Mouse (Mus musculus): ENCODE results near the gene Ceacam19.
A peak's percentile ranks its signal among the peaks of the same experiment; 100 is the strongest.

The Ceacam19 gene

GRCm38 (mm10) chr7:19880754-19881153 is 7.0 kb downstream of the Ceacam19 start:
- DNase-seq (ENCODE audit: low spot score in 2 of 2) = no peak

DNA sequence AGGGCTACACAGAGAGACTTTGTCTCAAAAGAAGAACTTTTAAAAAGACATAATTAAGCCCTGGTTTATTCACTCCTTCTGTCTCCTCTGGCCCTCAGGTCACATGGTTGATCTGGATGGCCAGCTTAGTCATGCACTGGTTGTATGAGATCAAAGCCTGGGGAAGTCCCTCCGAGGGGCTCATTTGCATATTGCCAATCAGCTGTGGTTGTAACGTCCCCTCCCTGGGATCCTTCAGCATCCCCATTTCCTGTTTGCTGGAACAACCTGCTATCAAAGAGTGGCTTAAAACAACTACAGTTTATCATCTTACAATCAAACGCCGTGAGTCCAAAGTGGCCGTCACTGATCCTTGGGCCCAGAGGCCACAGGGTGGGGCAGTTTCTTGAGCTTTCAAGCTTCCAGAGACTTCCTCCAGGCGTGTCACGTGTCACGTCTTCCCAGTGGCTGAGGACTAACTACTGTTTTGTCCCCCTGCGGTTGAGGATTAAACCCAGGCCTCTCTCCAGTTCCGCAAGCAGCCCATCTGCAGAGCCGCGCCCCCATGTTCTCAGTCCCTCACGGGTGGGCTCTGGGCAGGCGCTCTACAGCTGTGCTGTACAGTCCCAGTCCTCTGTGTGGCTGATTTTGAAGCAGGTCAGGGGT is 10.9 kb downstream of the Ceacam19 start:
- DNase-seq (ENCODE audit: low spot score in 2 of 2) = no peak

- DNase-seq (ENCODE audit: low spot score in 2 of 2) = no peak
Measured at GRCm38 (mm10) chr7:19875948-19876682, 11.7 kb downstream of the Ceacam19 start.

DNA sequence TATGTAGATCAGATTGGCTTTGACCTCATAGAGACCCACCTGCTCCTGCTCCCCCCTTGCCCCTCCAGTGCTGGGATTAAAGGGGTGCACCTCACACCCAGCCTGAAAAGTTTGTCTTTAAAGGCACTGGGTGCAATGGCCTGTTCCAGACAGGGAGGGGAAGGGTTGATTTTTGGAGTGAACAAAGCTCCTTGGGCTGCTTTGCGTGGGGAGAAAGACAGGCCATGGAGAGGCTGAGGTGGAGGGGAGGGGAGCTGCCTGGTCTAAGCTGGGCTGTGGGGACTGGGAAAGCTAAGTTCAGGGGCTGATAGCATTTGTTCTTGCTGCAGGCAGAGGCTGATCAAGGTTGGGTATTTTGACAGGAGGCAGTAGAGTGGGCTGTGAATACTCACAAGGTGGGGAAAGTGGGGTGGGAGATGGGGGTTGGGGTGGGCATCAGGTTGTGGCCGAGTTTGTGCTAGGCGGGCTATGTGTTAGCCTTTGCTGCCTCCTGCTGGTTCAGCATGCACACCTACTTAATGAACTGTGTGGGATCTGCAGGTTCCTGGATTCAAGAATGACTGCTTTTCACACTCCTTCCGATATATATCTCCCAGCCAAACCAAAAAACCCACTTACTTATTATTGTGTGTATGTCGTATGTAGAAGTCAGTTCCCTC is 15.7 kb downstream of the Ceacam19 start:
- DNase-seq (ENCODE audit: low spot score in 2 of 2) = no peak

DNA sequence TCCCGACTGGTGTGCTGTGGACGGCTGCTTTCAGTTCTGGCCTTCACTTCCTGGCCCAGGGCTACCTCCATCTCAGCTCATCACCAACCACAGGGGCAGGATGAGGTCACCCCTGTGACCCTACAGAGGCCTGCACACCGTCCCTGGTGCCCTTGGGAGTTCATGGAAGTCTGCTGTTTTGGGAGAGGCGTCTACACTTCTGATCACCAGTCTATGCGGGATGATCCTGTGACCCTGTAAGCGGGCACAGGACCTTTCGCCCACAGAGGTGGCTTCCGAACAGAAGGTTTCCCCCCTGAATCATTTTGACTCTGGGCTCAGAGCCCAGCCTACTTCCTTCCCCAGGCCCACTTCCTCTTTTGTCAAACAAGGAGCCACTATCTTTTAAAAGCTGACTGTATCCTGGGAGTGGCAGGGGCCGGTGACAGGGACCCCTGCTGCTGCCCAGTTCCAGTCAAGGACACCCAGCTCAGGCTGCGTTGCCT is 16.6 kb downstream of the Ceacam19 start:
- no peak for DNase-seq (ENCODE audit: low spot score in 2 of 2)

DNA sequence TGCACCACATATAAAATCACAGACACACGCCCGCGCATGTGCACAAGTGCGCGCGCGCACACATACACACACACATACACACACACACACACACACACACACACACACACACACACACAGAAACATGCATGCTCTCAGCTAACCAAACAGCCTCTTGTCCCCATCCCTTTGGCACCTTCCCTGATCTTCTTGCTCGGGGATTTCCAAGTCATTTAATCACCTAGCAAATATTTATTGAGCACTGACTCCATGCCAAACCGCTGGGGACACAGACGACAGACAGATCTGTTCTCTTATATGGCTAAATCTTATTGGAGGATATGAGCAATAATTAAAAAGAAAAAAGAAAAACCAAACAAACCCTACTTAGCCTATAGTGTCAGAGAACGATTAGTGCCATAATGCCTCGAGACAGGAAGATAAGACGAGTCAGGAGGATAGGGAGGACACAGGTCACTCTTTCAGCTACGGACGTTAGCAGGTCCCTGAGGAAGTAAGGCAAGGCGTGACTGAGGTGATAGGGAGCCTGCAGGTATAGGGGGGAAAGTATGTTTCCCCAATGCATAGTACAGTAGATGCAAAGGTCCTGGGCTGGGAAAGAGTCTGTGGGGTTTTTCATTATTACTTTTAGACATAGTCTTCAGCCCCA is 19.9 kb downstream of the Ceacam19 start:
- no peak for DNase-seq (ENCODE audit: low spot score in 2 of 2)

GRCm38 (mm10) chr7:19866490-19866889 is 21.3 kb downstream of the Ceacam19 start:
- no peak for DNase-seq (ENCODE audit: low spot score in 2 of 2)

GRCm38 (mm10) chr7:19865246-19866036 is 22.3 kb downstream of the Ceacam19 start:
- DNase-seq (ENCODE audit: low spot score in 2 of 2) = no peak

DNA sequence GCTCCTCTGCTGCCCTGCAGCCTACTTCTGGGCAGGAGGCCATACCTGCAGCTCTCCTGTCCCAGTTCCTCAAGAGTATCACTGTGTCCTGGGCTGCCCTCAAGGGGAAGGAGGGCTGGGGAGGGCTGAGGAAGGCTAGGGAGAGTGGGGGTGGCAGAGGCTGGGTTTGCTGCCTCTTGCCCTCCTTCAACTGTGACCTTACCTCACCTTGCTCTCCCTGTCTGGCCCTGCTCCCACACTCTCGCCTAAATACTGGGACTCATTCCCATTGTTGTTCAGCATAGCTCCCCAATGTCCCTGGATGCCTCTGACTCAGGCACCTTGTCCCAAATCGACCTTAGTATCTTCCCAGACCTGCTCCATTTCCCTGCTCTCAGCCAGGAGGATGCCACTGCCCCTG is 23.5 kb downstream of the Ceacam19 start:
- DNase-seq (ENCODE audit: low spot score in 2 of 2) = no peak

DNA sequence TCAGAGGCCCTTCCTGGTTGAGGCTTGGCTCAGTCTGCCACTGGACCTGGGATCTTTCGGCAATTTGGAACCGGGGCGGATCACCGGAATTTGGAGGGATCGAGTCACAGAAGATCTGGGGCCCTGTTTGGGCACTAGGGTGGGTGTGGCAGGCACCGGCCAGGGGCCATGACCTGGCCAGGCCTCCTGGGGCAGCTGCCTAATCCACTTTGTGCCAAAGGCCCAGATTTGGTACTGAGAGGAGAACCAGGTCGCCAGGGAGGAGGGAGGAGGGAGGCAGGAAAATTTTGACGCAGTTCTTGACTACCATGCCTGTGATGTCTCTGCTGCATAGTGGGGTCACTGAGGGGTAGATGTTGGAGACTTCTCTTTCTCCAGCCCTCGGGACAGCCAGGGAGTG is 26.6 kb downstream of the Ceacam19 start, which contains the start of gene Ceacam16:
Gene Ceacam16 (minus strand): TSS at position 101 of the 400 bp plus-strand sequence.
- DNase-seq (ENCODE audit: low spot score in 2 of 2) = no peak

GRCm38 (mm10) chr7:19859740-19860139 is 28.0 kb downstream of the Ceacam19 start:
- DNase-seq (ENCODE audit: low spot score in 2 of 2) = no peak

DNA sequence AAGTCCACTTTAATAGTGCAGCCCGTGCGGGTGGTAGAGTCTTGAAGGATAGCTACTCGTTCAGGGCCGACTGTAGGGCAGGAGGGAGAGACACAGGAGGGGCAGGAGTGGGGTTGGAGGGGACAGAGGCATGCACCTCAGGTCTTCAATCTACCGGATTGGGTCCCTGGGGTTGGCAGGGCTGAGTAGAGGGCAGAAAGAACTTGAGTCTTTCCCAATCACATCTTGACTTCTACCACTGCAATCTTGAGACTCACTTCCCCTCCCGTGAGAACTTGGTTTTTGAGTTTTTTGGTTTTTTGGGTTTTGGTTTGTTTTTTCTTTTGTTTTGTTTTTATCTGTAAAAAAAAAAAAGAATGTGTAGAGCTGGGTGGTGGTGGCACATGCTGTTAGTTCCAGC is 31.5 kb downstream of the Ceacam19 start:
- no peak for DNase-seq (ENCODE audit: low spot score in 2 of 2)

- no peak for DNase-seq (ENCODE audit: low spot score in 2 of 2)
Measured at GRCm38 (mm10) chr7:19855663-19856062, 32.1 kb downstream of the Ceacam19 start.

DNA sequence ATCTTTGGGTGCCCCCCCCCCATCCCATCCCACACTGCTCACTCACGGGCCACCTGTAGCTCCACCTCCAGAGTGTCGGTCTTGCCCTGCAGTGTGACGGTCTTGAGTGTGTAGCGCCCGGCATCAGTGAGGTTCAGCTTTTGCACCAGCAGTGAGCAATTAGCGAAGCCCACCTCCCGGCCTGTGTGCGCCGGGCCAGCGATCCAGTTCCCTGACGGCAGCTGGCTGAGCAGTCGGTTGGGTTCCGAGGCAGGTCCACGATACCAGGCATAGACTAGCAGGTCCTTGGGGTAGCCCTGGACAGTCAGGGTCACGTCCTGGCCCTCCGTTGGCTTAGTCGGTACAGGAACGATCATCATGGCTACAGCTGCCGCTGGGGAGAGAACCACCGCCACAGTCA is 34.2 kb downstream of the Ceacam19 start:
- no peak for DNase-seq (ENCODE audit: low spot score in 2 of 2)

DNA sequence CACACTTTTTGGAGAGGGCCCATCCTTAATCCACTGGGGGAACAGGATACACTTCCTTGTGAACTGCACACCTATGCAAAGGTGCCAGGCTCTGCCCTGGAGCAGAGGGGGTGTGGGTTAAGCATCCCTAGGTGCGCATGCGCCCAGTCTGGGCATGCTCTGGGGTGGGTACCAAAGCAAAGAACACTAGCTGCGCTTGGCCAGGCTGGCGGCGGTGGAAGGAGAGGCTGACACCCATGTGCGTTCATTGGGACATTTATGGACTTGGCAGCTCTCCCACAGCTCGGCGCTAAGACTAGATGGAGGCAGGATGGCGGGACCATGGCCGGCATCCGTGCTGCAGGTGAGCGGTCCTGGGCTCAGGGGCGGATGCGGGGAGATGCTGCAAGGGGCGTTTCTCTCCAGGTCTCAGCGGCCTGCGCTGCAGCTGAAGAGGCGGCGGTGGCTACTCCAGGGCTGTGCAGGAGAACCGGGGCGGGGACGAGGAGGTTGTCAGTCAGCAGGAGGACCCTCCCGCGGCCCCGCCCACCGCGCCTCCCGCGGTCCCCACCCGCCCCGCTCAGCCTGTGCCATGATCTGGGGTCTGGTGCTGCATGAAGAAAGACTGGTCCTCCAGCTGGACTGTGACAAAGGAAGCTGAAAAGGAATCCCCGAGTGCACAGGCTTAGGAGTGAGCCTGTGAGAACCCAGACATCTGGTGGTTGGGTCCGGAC is 35.8 kb downstream of the Ceacam19 start, which contains the start of gene Gm19345:
Gene Gm19345 (plus strand): TSS at position 146 of the 713 bp plus-strand sequence.
- DNase-seq (ENCODE audit: low spot score in 2 of 2) = no peak

DNA sequence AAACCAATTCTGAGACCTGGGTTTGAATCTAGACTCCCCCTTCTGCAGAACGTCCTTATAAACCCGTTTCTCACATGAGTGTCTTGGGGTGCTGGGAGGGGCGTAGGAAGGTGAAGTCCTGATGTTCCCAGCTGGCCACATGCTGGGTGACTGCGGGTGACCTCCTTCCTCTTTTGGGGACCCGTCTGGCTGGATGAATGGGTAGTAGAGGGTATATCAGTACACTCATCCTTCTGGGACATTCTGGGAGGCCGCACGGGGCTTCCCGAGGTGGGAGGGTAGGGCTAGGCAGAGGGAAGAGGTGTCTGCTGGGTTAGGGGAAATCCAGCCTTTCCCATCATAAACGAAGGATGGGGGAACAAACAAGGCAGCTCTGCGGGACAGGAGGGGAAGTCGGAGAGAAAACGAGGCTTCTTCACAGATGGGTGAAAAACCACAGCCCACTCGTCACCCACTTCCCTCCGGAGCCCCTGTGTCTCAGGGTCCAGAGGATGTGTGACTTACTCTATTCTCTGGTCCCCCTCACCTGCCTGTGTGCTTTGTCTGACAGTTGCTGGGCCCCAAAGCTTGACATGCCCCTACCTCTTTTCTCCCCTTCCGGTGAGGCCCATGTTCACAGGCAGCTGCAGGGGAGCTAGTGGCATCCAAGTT is 43.1 kb downstream of the Ceacam19 start:
- DNase-seq (ENCODE audit: low spot score in 2 of 2) = no peak

DNA sequence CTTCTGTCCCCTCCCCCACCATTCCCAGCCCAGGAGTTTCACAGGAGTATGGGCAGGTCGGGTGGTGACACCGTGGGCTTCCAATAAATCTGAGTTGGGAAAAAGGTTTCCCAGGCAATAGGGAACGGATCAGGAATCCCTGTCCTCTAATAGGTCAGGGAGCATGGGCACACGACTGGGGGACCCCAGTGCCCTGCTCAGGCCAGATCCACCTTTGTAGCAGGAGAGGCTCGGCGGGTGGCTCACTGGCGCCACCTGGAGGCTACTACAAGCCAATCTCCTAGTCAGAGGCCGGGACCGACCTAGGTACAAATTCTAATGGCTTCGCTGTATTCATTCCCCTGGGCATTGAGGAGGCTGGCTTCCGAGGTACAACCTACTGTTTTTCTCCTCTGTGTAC is 44.2 kb downstream of the Ceacam19 start:
- DNase-seq (ENCODE audit: low spot score in 2 of 2) = peak; percentile 41 to 48

DNA sequence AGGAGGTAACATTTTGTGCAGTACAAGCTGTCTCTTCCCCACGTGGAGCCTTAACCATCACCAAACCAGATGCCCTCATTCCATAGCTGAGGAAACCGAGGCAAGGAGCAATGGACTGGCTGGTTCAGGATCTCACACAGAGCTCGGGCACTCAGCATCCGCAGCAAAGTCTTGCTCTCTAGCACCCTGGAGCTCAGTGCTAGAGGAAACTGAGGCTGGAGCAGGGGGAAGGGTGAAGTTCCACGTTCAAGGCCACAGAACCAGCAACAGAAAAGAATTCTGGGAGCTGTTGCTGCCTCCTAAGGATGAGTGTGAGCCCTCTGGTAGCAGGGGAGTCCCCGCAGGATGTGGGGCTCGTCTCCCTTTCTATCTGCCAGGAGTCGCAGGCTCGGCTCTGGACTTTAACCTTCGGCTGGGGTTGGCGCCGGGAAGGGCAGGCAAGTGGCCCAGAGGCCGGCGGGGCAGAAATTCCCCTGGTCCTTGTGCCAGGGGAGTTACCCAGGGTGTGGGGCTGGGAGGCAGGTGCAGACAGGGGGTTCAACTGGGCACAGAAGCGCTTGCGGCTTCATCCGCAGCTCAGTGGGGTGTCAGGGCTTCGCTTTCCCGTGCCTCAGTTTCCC is 44.8 kb downstream of the Ceacam19 start:
- no peak for DNase-seq (ENCODE audit: low spot score in 2 of 2)

- DNase-seq (ENCODE audit: low spot score in 2 of 2) = no peak
Measured at GRCm38 (mm10) chr7:19841686-19842413, 45.9 kb downstream of the Ceacam19 start.

All from frontal cortex, postnatal 25 days (tissue).